Mouse (Mus musculus) cerebellum, adult (tissue): ENCODE measurements around the gene Col12a1.

Experiments used
- ATAC-seq: cut with Nextera tagmentation; 2 replicates; pipeline ENCODE4 v1.9.2; 2017; ENCODE audit warnings: mild to moderate bottlenecking, moderate library complexity, mixed read lengths; ENCODE audit not compliant: insufficient number of reproducible peaks, low FRiP score, low TSS enrichment

The Col12a1 gene

GRCm38 (mm10) chr9:79718481-79719370 lies at the start of gene Col12a1:
Col12a1 (minus strand) TSS chr9:79718831.
- no peak for ATAC-seq

GRCm38 (mm10) chr9:79766991-79767545 lies 48.4 kb upstream of the Col12a1 start:
- no peak for ATAC-seq

GRCm38 (mm10) chr9:79765329-79765728 lies 46.7 kb upstream of the Col12a1 start:
- ATAC-seq: no peak

- ATAC-seq: no peak
These were observed 43.9 kb upstream of the Col12a1 start for GRCm38 (mm10) chr9:79762519-79762918.

- peak; percentile 37; the same call in 1 of the 2 replicates for ATAC-seq
These were observed 41.4 kb upstream of the Col12a1 start for GRCm38 (mm10) chr9:79760076-79760475.

- peak; percentile 99 for ATAC-seq
These were observed 40.9 kb upstream of the Col12a1 start, which contains the start of gene Cox7a2 for GRCm38 (mm10) chr9:79759385-79760005. Cox7a2 (minus strand) TSS chr9:79759878.

- ATAC-seq: no peak
These were observed 36.7 kb upstream of the Col12a1 start for GRCm38 (mm10) chr9:79755311-79755710.

GRCm38 (mm10) chr9:79751846-79752245 lies 33.2 kb upstream of the Col12a1 start:
- ATAC-seq: no peak

GRCm38 (mm10) chr9:79750709-79751108 lies 32.1 kb upstream of the Col12a1 start:
- no peak for ATAC-seq

GRCm38 (mm10) chr9:79745036-79745435 lies 26.4 kb upstream of the Col12a1 start:
- no peak for ATAC-seq

GRCm38 (mm10) chr9:79735608-79736007 lies 17.0 kb upstream of the Col12a1 start:
- ATAC-seq: no peak

GRCm38 (mm10) chr9:79730301-79730700 lies 11.7 kb upstream of the Col12a1 start:
- ATAC-seq: no peak

GRCm38 (mm10) chr9:79723090-79723489 lies 4.5 kb upstream of the Col12a1 start:
- ATAC-seq: no peak

GRCm38 (mm10) chr9:79721056-79721455 lies 2.4 kb upstream of the Col12a1 start:
- ATAC-seq: no peak

- no peak for ATAC-seq
These were observed 1.5 kb upstream of the Col12a1 start for GRCm38 (mm10) chr9:79720143-79720542.

GRCm38 (mm10) chr9:79719451-79719850 lies 820 bp upstream of the Col12a1 start:
- ATAC-seq: no peak

- no peak for ATAC-seq
These were observed 675 bp downstream of the Col12a1 start for GRCm38 (mm10) chr9:79717836-79718475.

GRCm38 (mm10) chr9:79716909-79717835 lies 1.5 kb downstream of the Col12a1 start:
- ATAC-seq: no peak

- no peak for ATAC-seq
These were observed 2.1 kb downstream of the Col12a1 start for GRCm38 (mm10) chr9:79716496-79716895.
